Mouse (Mus musculus): Measurements from ENCODE around the gene Olfr214.
A peak's percentile ranks its signal among the peaks of the same experiment; 100 is the strongest.
"Not testable (repeated sequence)": the region's sequence is repeated elsewhere in the genome, so short reads cannot be mapped to it uniquely, and the experiment has no call there.

Gene Olfr214

GRCm38 (mm10) chr6:116553935-116554334 is at the start of gene Olfr214:
Gene Olfr214, plus strand, starts transcription at chr6:116554235.
- no peak for DNase-seq

DNA sequence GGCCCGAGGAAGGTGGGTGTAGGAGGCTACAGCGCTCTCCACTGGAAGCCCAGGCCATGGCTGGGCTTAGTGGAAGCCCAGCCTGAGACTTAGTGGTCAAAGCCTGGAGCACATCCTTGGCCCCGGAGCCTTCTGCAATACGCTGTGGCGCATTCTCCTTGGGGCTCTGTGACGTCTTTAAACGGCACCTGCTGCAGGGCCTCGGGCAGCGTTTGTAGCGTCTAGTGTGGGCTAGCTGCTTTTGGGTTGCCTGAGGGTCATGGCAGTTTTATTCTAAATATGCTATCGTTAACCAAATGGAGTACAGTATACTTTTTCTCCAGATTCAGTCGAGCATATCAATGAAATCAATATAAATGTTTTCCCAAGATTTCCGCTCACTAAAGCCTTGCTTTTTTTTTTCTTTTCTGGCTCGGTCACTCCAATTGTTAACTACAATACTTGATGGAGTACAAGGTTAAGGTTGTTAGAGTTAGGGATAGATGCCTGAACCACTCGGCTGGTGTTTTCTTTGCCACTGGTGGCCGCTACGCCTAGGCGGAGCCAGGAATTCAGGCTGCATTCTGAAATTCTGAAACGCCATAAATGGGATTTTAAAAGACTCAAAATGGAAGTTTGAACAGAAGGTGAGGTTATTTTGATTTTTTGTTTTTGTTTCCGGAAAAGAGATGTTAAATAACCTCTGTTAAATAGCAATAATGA is 47.6 kb upstream of the Olfr214 start, which contains the start of gene Olfr212:
TSS of gene Olfr212 (plus strand) at position 215 of the 702 bp plus-strand sequence.
- DNase-seq, result not testable (repeated sequence)

GRCm38 (mm10) chr6:116514832-116515231 is 39.2 kb upstream of the Olfr214 start:
- no peak for DNase-seq

DNA sequence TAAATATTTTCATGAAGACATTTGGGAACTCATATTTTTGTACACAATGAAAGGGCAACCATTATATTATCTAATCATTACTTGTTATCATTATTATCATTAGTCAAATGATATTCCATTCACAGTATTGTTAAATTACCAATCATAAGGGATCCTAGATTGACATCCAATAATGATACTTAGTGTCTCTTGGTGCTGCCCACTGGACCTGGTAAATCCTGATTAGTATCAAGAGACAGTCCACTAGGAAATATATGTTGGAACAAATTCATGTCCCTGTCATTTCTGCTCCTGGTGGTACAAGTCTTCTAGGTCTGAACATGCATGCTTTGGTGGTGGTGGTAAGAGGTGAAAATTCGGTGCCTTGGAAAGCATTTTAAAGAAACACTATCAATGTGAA is 15.9 kb upstream of the Olfr214 start, which contains the start of gene Olfr213:
TSS of gene Olfr213 (plus strand) at position 301 of the 400 bp plus-strand sequence.
- DNase-seq, result no peak

- no peak for DNase-seq
These were observed 11.5 kb upstream of the Olfr214 start for GRCm38 (mm10) chr6:116542500-116542899.

- not testable (repeated sequence) for DNase-seq
These were observed 3.2 kb upstream of the Olfr214 start, which contains the start of gene Gm5580 for GRCm38 (mm10) chr6:116550841-116551240. Gene Gm5580, plus strand, starts transcription at chr6:116551141.

DNA sequence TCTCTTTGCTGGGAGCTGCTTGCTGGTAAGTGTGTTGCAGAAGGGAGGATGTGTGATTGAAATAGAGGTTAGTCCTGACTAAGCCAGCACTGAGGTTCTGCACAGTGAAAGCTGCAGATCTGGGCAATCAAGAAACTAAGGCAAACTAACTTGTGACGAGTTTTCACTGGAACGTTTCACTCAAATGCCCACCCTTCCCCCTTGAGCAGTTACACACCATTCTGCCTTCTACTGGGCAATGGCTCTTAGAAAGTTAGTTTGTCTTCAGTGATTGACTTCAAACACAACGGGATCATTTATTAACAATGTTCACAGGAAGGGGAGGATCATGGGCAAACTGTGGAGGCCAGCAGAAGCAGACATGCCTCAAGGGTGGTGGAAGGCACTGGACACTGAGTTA is 917 bp downstream of the Olfr214 start:
- no peak for DNase-seq

GRCm38 (mm10) chr6:116569834-116570233 is 15.8 kb downstream of the Olfr214 start:
- peak in 1 of 2 experiments; percentile 21 for DNase-seq

DNA sequence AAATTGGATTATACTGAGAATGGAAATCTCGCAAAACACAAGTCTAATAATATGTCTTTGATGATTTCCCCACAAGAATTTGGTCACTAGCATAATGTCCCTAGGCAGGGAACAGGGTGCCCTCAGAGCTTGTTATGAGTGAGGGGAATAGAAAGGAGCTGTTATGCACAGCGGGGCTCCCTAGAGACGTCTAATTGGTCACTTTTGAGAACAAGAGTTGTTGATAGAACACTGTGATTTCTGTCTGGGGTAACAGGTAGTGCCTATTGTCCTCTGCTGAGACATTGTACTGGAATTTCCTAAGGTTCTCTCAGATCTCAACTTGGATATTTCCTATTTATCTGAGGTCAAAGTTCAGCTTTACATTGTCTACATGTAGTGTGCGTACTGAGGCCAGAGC is 30.1 kb downstream of the Olfr214 start, which contains the start of gene Olfr215:
TSS of gene Olfr215 (minus strand) at position 101 of the 400 bp plus-strand sequence.
- no peak for DNase-seq

- not testable (repeated sequence) for DNase-seq
These were observed 46.9 kb downstream of the Olfr214 start for GRCm38 (mm10) chr6:116600969-116601368.

DNA sequence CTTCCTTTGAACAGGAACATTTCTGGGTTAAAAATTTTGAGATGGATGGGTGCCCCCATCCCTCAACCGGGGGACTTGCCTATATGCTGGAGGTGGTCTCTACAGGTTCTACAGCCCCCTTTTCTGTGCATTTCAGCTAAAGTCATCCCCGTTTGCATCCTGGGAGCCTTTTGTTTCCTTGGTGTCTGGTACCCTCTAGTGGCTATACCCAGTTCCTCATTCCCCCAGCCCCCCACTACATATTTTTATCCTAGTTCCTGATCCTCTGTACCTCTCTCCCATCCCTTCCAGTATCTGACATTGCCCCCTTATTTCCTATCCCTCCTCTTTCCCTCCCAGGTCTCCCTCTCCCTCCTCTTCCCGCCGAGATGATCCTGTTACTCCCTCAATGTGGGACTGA is 53.2 kb downstream of the Olfr214 start:
- DNase-seq, result no peak

Data from B cell, adult 2 months (primary cell).